Mouse (Mus musculus): ENCODE measurements around the gene Parp6.

DNA sequence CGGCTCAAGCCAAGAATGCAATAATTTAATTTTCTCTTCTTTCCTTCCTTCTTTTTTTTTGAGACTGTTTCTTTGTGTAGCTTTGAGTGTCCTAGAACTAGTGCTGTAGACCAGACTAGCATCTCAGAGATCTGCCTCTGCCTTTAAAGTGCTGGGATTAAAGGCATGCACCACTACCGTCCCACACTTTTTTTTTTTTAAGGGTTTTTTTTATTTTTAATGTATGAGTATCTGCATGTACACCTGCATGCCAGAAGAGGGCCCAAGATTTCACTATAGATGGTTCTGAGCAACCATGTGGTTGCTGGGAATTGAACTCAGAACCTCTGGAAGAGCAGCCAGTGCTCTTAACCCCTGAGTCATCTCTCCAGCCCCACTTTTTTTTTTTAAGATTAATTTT lies 1.3 kb upstream of the Parp6 start:
- TF ChIP-seq CTCF (IDR thresholded peaks at IDR 0.05; ENCODE audit: extremely low read depth, insufficient read depth, low read length), result no peak
- no peak for TF ChIP-seq POLR2A (IDR thresholded peaks at IDR 0.05; ENCODE audit: extremely low read depth, insufficient read depth, low read length)
